Mouse (Mus musculus) megakaryocyte, embryonic 14.5 days (primary cell): Measurements from ENCODE around the gene Trpc2. TPM values are rescaled to one million over a fixed set of nuclear protein-coding genes. Genes with fewer than 3 reads are reported as not detected.
"Not testable (repeated sequence)": the region's sequence is repeated elsewhere in the genome, so short reads cannot be mapped to it uniquely, and the experiment has no call there.

Source experiments
- H3K27me3 ChIP-seq: replicated peaks from 2 replicates; pipeline ENCODE3; 2012; ENCODE audit warnings: inconsistent platforms
- H3K36me3 ChIP-seq: replicated peaks from 2 replicates; pipeline ENCODE3; 2012; ENCODE audit warnings: low read length, inconsistent platforms, mixed read lengths
- H3K4me1 ChIP-seq: 2 replicates; pipeline ENCODE4 v1.6.1; 2012; ENCODE audit warnings: inconsistent platforms
- H3K4me3 ChIP-seq: replicated peaks from 2 replicates; pipeline ENCODE3; 2012; ENCODE audit warnings: moderate library complexity, mild to moderate bottlenecking, inconsistent platforms
- H3K9me3 ChIP-seq: 2 replicates; pipeline ENCODE4 v1.6.1; 2012; ENCODE audit warnings: inconsistent platforms
- FLI1 ChIP-seq: IDR thresholded peaks from 2 replicates; pipeline ENCODE4 v1.6.1; 2012; ENCODE audit warnings: low read length, inconsistent platforms, mixed read lengths
- GATA1 ChIP-seq: IDR thresholded peaks from 3 replicates; pipeline ENCODE4 v1.6.1; 2012; ENCODE audit warnings: mixed read lengths, low read length, inconsistent platforms, borderline replicate concordance
- polyA plus RNA-seq: library from polyadenylated mRNA; stranded (reverse); fragments of >175 nt; gene quantifications from 2 replicates; pipeline ENCODE4 v1.2.3, GENCODE M21; 2012; ENCODE audit warnings: low replicate concordance; ENCODE audit not compliant: insufficient read depth

The Trpc2 gene
- not detected in 2 replicates for polyA plus RNA-seq

DNA sequence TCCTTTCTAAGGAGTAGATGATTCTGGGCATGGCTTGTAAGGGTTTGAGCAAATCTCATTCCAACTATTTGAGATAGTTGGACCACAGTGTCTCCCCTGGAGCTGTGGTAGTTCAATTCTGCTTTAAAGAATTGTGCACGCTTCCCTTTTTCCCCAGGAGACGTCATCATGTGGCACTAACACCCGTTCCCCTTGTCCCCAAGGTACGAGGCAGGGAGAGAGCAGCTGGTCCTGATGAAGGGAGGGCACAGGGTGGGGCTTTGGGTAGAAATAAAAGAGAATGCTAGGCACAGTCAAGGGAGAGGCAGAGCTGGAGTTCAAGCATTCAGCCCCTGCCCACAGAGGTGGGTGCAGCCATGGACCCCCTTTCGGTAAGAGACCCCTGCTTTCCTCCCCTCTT, at the start of gene Trpc2:
Gene Trpc2 (plus strand): TSS at position 301 of the 400 bp plus-strand sequence.
- Histone ChIP-seq H3K9me3 (no peaks in the 10 kb centered on the region), H3K4me1 (no peaks in the 10 kb centered on the region), H3K36me3 (peaks cover 61% of the 10 kb centered on the region), H3K4me3 (no peak within 1 kb of the TSS), H3K27me3 (peaks cover 4% of the 10 kb centered on the region)
- TF ChIP-seq GATA1, result no peak
- no peak for TF ChIP-seq FLI1

DNA sequence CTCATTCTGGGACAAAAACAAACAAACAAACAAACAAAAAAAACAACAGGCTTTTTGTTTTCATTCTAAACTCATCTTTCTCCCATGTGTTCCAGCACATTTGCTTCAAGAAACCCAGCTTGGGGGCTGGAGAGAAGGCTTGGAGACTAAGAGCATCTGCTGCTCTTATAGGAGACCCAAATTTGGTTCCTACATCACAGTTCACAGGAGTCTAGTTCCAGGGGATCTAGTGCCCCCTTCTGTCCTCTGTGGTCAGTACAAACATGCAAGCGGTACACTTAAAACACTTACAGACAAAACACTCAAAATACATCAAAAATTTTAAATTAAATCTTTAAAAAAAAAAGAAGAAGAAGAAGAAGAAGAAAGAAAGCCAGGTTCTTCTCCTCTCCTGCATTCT, 48.0 kb upstream of the Trpc2 start:
- H3K4me3 ChIP-seq, result no peak overlapping the region
- TF ChIP-seq FLI1, result no peak
- TF ChIP-seq GATA1, result no peak
- peaks cover 5% of the 10 kb centered on the region for H3K4me1 ChIP-seq
- H3K36me3 ChIP-seq, result peaks cover 94% of the 10 kb centered on the region
- H3K27me3 ChIP-seq, result no peaks in the 10 kb centered on the region
- H3K9me3 ChIP-seq, result no peaks in the 10 kb centered on the region

- no peak for TF ChIP-seq GATA1
- TF ChIP-seq FLI1, result no peak
- Histone ChIP-seq H3K36me3 (peaks cover 95% of the 10 kb centered on the region), H3K27me3 (no peaks in the 10 kb centered on the region), H3K9me3 (no peaks in the 10 kb centered on the region), H3K4me3 (no peak overlapping the region), H3K4me1 (peaks cover 2% of the 10 kb centered on the region)
These were observed 47.4 kb upstream of the Trpc2 start for GRCm38 (mm10) chr7:102035534-102035933.

GRCm38 (mm10) chr7:102037318-102037717, 45.6 kb upstream of the Trpc2 start:
- no peak overlapping the region for H3K4me3 ChIP-seq
- H3K36me3 ChIP-seq, result peaks cover 92% of the 10 kb centered on the region
- TF ChIP-seq FLI1 (no peak), GATA1 (no peak)
- no peaks in the 10 kb centered on the region for H3K9me3 ChIP-seq
- H3K27me3 ChIP-seq, result no peaks in the 10 kb centered on the region
- peaks cover under 1% of the 10 kb centered on the region; the same call in 1 of the 2 replicates for H3K4me1 ChIP-seq

GRCm38 (mm10) chr7:102042314-102042713, 40.6 kb upstream of the Trpc2 start:
- Histone ChIP-seq H3K4me1 (peaks cover 19% of the 10 kb centered on the region), H3K4me3 (no peak overlapping the region), H3K36me3 (peaks cover 50% of the 10 kb centered on the region), H3K9me3 (no peaks in the 10 kb centered on the region), H3K27me3 (no peaks in the 10 kb centered on the region)
- TF ChIP-seq GATA1 (no peak), FLI1 (no peak)

DNA sequence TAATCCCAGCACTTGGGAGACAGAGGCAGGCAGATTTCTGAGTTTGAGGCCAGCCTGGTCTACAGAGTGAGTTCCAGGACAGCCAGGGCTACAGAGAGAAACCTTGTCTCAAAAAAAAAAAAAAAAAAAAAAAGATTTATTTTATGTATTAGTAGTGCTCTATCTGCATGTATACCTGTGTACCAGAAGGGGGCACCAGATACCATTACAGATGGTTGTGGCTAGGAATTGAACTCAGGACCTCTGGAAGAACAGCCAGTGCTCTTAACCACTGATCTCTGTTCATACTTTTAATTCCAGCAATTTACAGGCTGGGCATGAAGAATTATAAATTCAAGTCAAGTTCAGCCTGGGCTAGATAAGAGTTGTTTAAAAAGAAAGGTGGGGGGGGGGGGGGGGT, 34.4 kb upstream of the Trpc2 start:
- H3K9me3 ChIP-seq, H3K4me1 ChIP-seq, H3K27me3 ChIP-seq, H3K4me3 ChIP-seq: not testable (repeated sequence)
- H3K36me3 ChIP-seq, result peaks cover 22% of the 10 kb centered on the region

DNA sequence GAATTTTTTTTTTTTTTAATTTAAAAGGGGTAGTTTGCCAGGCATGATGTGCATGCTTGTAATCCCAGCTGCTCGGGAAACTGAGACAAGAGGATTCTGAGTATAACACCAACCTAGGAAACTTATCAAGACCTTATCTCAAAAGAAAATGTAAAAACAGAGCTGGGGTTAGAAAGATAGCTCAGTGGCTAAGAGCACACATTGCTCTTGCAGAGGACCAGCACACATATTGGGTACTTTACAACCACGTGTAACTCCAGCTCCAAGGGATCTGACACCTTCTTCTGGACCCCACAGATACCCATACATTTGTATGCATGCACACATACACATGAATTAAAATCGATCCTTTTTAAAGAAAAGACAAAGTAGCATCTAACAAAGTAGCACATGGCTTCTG, 21.6 kb upstream of the Trpc2 start:
- TF ChIP-seq FLI1 (no peak), GATA1 (no peak)
- Histone ChIP-seq H3K36me3 (peaks cover 30% of the 10 kb centered on the region), H3K27me3 (no peaks in the 10 kb centered on the region), H3K4me1 (peaks cover 29% of the 10 kb centered on the region), H3K4me3 (no peak overlapping the region), H3K9me3 (no peaks in the 10 kb centered on the region)

- H3K36me3 ChIP-seq, result peaks cover 24% of the 10 kb centered on the region
- no peak for TF ChIP-seq GATA1
- no peak for TF ChIP-seq FLI1
- no peak overlapping the region for H3K4me3 ChIP-seq
- no peaks in the 10 kb centered on the region for H3K27me3 ChIP-seq
- no peaks in the 10 kb centered on the region for H3K9me3 ChIP-seq
- peaks cover 33% of the 10 kb centered on the region for H3K4me1 ChIP-seq
These were observed 20.7 kb upstream of the Trpc2 start for GRCm38 (mm10) chr7:102062203-102062602.

DNA sequence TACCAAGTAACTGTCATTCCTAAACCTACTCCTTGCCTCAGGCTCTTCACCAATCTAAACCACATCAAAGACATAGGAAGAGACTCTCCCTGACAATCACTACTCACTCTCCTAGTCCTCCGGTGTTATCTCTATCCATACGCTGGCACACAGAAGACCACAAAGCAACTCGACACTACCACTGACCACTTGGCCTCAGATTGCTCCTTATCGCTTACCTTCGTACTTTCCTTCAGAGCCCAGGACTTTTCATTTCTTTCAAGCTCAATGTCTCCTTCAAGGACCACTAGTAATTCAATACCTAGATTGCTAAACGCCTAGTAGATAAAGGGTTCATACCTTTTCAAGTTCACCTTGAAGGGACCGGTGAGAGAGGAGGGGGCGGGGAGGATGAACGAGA, 19.0 kb upstream of the Trpc2 start:
- TF ChIP-seq FLI1 (no peak), GATA1 (no peak)
- Histone ChIP-seq H3K27me3 (no peaks in the 10 kb centered on the region), H3K4me3 (peak overlapping the region; percentile 95), H3K9me3 (no peaks in the 10 kb centered on the region), H3K36me3 (peaks cover 15% of the 10 kb centered on the region), H3K4me1 (peaks cover 33% of the 10 kb centered on the region)

DNA sequence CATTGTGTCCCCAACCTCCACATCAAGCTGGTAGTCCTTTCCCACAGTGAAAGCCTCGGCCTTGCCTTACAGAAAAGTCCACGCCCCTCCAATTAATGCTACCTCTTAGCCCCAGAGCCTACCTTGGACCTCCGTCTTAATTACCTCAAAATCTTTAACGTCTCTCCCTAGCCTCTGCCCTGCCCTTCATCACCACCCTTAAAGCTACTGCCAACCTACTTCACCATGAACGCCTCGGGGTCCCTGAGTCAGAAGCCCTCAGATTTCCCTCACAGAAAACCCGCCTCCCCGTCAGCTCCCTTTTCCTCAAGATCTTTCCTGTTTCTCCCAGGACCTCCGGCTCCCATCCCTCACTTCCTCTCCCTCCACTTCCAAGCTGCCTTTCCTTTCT, 18.3 kb upstream of the Trpc2 start:
- Histone ChIP-seq H3K27me3 (no peaks in the 10 kb centered on the region), H3K4me1 (peaks cover 33% of the 10 kb centered on the region)
- no peak for TF ChIP-seq GATA1

DNA sequence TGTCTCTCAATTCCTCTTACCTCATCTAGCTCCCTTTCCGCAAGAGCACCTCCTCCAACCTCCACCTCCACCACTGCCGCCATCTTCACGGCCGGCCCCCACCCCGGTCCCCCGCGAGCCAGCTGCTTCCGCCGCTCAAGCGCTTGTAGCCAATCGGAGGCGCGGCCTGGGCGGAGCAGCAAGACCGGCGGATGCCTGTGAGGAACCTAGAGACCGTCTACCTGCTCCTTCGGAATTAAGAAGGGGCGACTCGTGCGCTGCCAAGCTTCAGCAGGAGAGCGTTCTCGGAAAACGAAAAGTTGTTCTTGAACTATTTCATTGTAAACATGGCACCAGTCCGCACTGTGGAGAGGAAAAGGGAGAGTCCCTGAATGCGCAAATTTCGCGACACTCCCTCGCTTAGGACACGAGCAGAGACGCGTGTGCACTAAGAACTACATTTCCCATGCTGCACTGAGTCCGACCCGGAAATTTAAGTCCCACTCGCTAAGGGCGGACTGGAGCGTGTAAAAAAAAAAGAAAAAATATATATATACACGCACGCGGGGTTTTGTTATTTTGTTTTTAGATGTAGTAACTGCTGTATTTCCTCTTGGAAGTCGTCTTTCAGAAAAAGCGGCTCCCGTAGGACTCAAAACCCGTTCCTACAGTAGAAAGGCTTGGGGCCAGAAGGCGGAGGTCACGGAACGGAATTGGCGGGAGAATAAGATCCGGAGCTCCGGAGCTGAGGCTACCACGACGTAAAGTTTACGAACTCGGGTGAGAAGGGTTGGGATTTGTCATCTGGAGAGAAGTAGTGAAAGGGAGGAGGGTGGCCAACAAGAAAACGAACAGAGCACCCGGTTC, 17.6 kb upstream of the Trpc2 start, which contains the start of the genes Rnf121, Xndc1 and Xntrpc:
Gene Rnf121 (minus strand): TSS at position 424 of the 846 bp plus-strand sequence.
Gene Xndc1 (plus strand): TSS at position 466 of the 846 bp plus-strand sequence.
Gene Xntrpc (plus strand): TSS at position 668 of the 846 bp plus-strand sequence.
- no peaks in the 10 kb centered on the region for H3K27me3 ChIP-seq
- TF ChIP-seq GATA1 (no peak), FLI1 (0 out of 2 replicates have a peak, but pooled peaks have one; percentile 33)
- H3K36me3 ChIP-seq, result peaks cover 9% of the 10 kb centered on the region
- H3K4me1 ChIP-seq, result peaks cover 33% of the 10 kb centered on the region
- no peaks in the 10 kb centered on the region for H3K9me3 ChIP-seq
- peak within 1 kb of the TSS; percentile 95 for H3K4me3 ChIP-seq

More for the DNA sequence above, 18.3 kb upstream of the Trpc2 start:
- Histone ChIP-seq H3K36me3 (peaks cover 11% of the 10 kb centered on the region), H3K4me3 (peak overlapping the region; percentile 95), H3K9me3 (no peaks in the 10 kb centered on the region)
